Mouse (Mus musculus) stomach, embryonic 15.5 days (tissue): Measurements from ENCODE around the gene Gm20518. TPM values are rescaled to one million over a fixed set of nuclear protein-coding genes. Genes with fewer than 3 reads are reported as not detected.

Experiments
- ATAC-seq: fragments of 200-750 bp; cut with Nextera tagmentation; 2 replicates; pipeline ENCODE4 v1.8.0; 2017; ENCODE audit warnings: low read depth, moderate number of reproducible peaks, moderate TSS enrichment; ENCODE audit not compliant: insufficient read depth, low FRiP score
- H3K27ac ChIP-seq: fragments of 300-500 bp; sonication (generic); 2 replicates; pipeline ENCODE4 v1.5.1; 2015; ENCODE audit warnings: mild to moderate bottlenecking, inconsistent platforms
- H3K27me3 ChIP-seq: fragments of 300-500 bp; sonication (generic); replicated peaks from 2 replicates; pipeline ENCODE4 v1.6.1; 2015; ENCODE audit warnings: inconsistent platforms
- H3K36me3 ChIP-seq: fragments of 300-500 bp; sonication (generic); 2 replicates; pipeline ENCODE4 v1.6.1; 2015; ENCODE audit warnings: inconsistent platforms
- H3K4me1 ChIP-seq: fragments of 300-500 bp; sonication (generic); 2 replicates; pipeline ENCODE4 v1.6.1; 2015; ENCODE audit warnings: inconsistent platforms
- H3K4me2 ChIP-seq: fragments of 300-500 bp; sonication (generic); 2 replicates; pipeline ENCODE4 v1.6.1; 2015; ENCODE audit warnings: mild to moderate bottlenecking, inconsistent platforms
- H3K4me3 ChIP-seq: fragments of 300-500 bp; sonication (generic); replicated peaks from 2 replicates; pipeline ENCODE4 v1.5.1; 2015; ENCODE audit warnings: inconsistent platforms
- H3K9ac ChIP-seq: fragments of 300-500 bp; sonication (generic); 2 replicates; pipeline ENCODE4 v1.6.1; 2015; ENCODE audit warnings: inconsistent platforms
- H3K9me3 ChIP-seq: fragments of 300-500 bp; sonication (generic); 2 replicates; pipeline ENCODE4 v1.6.1; 2016; ENCODE audit warnings: inconsistent platforms
- WGBS: fragments of 180-500 bp; shearing (Covaris S2); methylation state at CpG from one replicate; pipeline ENCODE4 v1.1.7; 2015; 5-methylcytosine and 5-hydroxymethylcytosine counted together
- polyA plus RNA-seq: library from polyadenylated mRNA; unstranded; fragments of >200 nt; fragmentation: Nextera tagmentation; extraction: Ambion mirVana; gene quantifications from 2 replicates; pipeline ENCODE4 v1.2.1, GENCODE M21; 2015

The Gm20518 gene
- polyA plus RNA-seq = 0.26 and 0.32 TPM in 2 replicates

- peak; percentile 97 for ATAC-seq
- Histone ChIP-seq H3K4me2 (peak within 1 kb of the TSS; percentile 83), H3K36me3 (no peaks in the 10 kb centered on the region), H3K27me3 (no peaks in the 10 kb centered on the region), H3K9me3 (no peaks in the 10 kb centered on the region), H3K27ac (peak within 1 kb of the TSS; percentile 97), H3K9ac (peak within 1 kb of the TSS; percentile 98), H3K4me3 (peak within 1 kb of the TSS; percentile 99), H3K4me1 (peaks cover 15% of the 10 kb centered on the region)
- WGBS = 1% methylated on average over 38 of the region's 38 CpGs
Measured at GRCm38 (mm10) chr16:17891567-17891959, at the start of gene Gm20518. Gm20518 (minus strand) TSS chr16:17891671.

- Histone ChIP-seq H3K4me2 (peak overlapping the region; percentile 19; the same call in 1 of the 2 replicates), H3K9me3 (no peaks in the 10 kb centered on the region), H3K4me3 (no peak overlapping the region), H3K36me3 (no peaks in the 10 kb centered on the region), H3K4me1 (peaks cover 13% of the 10 kb centered on the region), H3K9ac (no peak overlapping the region), H3K27me3 (no peaks in the 10 kb centered on the region), H3K27ac (peak overlapping the region; percentile 72)
- peak; percentile 81 for ATAC-seq
- 28% methylated on average over 9 of the region's 9 CpGs for WGBS
Measured at GRCm38 (mm10) chr16:17939255-17939751, 47.8 kb upstream of the Gm20518 start.

- H3K9ac ChIP-seq = no peak overlapping the region
- H3K9me3 ChIP-seq = no peaks in the 10 kb centered on the region
- no peak overlapping the region for H3K4me3 ChIP-seq
- 10% methylated on average over 7 of the region's 7 CpGs for WGBS
- peak overlapping the region; percentile 72 for H3K27ac ChIP-seq
- peak overlapping the region; percentile 19; the same call in 1 of the 2 replicates for H3K4me2 ChIP-seq
- peaks cover 13% of the 10 kb centered on the region for H3K4me1 ChIP-seq
- H3K36me3 ChIP-seq = no peaks in the 10 kb centered on the region
- ATAC-seq = peak; percentile 89
- H3K27me3 ChIP-seq = no peaks in the 10 kb centered on the region
Measured at GRCm38 (mm10) chr16:17938821-17939220, 47.4 kb upstream of the Gm20518 start.

- Histone ChIP-seq H3K4me1 (peaks cover 13% of the 10 kb centered on the region), H3K9ac (no peak overlapping the region), H3K27me3 (no peaks in the 10 kb centered on the region), H3K36me3 (no peaks in the 10 kb centered on the region), H3K27ac (no peak overlapping the region), H3K9me3 (no peaks in the 10 kb centered on the region), H3K4me3 (no peak overlapping the region), H3K4me2 (no peak overlapping the region)
- 65% methylated on average over 7 of the region's 7 CpGs for WGBS
- no peak for ATAC-seq
Measured at GRCm38 (mm10) chr16:17938187-17938586, 46.7 kb upstream of the Gm20518 start.

GRCm38 (mm10) chr16:17936776-17937175 lies 45.3 kb upstream of the Gm20518 start:
- ATAC-seq = no peak
- Histone ChIP-seq H3K27ac (no peak overlapping the region), H3K4me1 (peaks cover 13% of the 10 kb centered on the region), H3K9me3 (no peaks in the 10 kb centered on the region), H3K4me3 (no peak overlapping the region), H3K9ac (no peak overlapping the region), H3K36me3 (no peaks in the 10 kb centered on the region), H3K4me2 (no peak overlapping the region), H3K27me3 (no peaks in the 10 kb centered on the region)
- 80% methylated on average over 10 of the region's 10 CpGs for WGBS

GRCm38 (mm10) chr16:17934445-17934910 lies 43.0 kb upstream of the Gm20518 start:
- WGBS = 59% methylated on average over 3 of the region's 3 CpGs
- ATAC-seq = no peak
- no peak overlapping the region for H3K27ac ChIP-seq

GRCm38 (mm10) chr16:17933594-17934444 lies 42.3 kb upstream of the Gm20518 start:
- ATAC-seq = no peak
- WGBS = 69% methylated on average over 9 of the region's 9 CpGs
- no peak overlapping the region for H3K4me2 ChIP-seq
- H3K27ac ChIP-seq = no peak overlapping the region
- no peaks in the 10 kb centered on the region for H3K36me3 ChIP-seq
- no peak overlapping the region for H3K4me3 ChIP-seq
- H3K9me3 ChIP-seq = no peaks in the 10 kb centered on the region
- no peaks in the 10 kb centered on the region for H3K27me3 ChIP-seq
- no peak overlapping the region for H3K9ac ChIP-seq
- peaks cover 8% of the 10 kb centered on the region for H3K4me1 ChIP-seq

More at GRCm38 (mm10) chr16:17934445-17934910, 43.0 kb upstream of the Gm20518 start:
- Histone ChIP-seq H3K4me1 (peaks cover 13% of the 10 kb centered on the region), H3K9ac (no peak overlapping the region), H3K4me2 (no peak overlapping the region), H3K27me3 (no peaks in the 10 kb centered on the region), H3K9me3 (no peaks in the 10 kb centered on the region), H3K36me3 (no peaks in the 10 kb centered on the region), H3K4me3 (no peak overlapping the region)

GRCm38 (mm10) chr16:17931906-17932460 lies 40.5 kb upstream of the Gm20518 start:
- no peaks in the 10 kb centered on the region for H3K27me3 ChIP-seq
- no peak overlapping the region for H3K4me3 ChIP-seq
- H3K27ac ChIP-seq = no peak overlapping the region
- no peak for ATAC-seq
- H3K9me3 ChIP-seq = no peaks in the 10 kb centered on the region
- no peaks in the 10 kb centered on the region for H3K36me3 ChIP-seq
- no peak overlapping the region for H3K4me2 ChIP-seq
- WGBS = 71% methylated on average over 5 of the region's 5 CpGs
- H3K9ac ChIP-seq = no peak overlapping the region
- peaks cover 9% of the 10 kb centered on the region for H3K4me1 ChIP-seq

GRCm38 (mm10) chr16:17929631-17930030 lies 38.2 kb upstream of the Gm20518 start:
- peaks cover 16% of the 10 kb centered on the region for H3K4me1 ChIP-seq
- no peak for ATAC-seq
- WGBS = 72% methylated on average over 2 of the region's 2 CpGs
- no peaks in the 10 kb centered on the region for H3K27me3 ChIP-seq
- H3K36me3 ChIP-seq = peaks cover 12% of the 10 kb centered on the region; the same call in 1 of the 2 replicates
- H3K9ac ChIP-seq = no peak overlapping the region
- no peak overlapping the region for H3K4me2 ChIP-seq
- no peak overlapping the region for H3K4me3 ChIP-seq
- H3K27ac ChIP-seq = no peak overlapping the region
- H3K9me3 ChIP-seq = no peaks in the 10 kb centered on the region

- Histone ChIP-seq H3K4me1 (peaks cover 16% of the 10 kb centered on the region), H3K27ac (peak overlapping the region; percentile 95; the same call in 1 of the 2 replicates), H3K4me2 (0 out of 2 replicates have a peak overlapping the region, but pooled peaks have one; percentile 99), H3K9me3 (no peaks in the 10 kb centered on the region), H3K9ac (no peak overlapping the region), H3K4me3 (no peak overlapping the region), H3K27me3 (no peaks in the 10 kb centered on the region), H3K36me3 (peaks cover 12% of the 10 kb centered on the region; the same call in 1 of the 2 replicates)
- no peak for ATAC-seq
- WGBS = 19% methylated on average over 2 of the region's 2 CpGs
Measured at GRCm38 (mm10) chr16:17929211-17929610, 37.7 kb upstream of the Gm20518 start.

- ATAC-seq = peak; percentile 61
Measured at GRCm38 (mm10) chr16:17928627-17929104, 37.2 kb upstream of the Gm20518 start.

More at GRCm38 (mm10) chr16:17928627-17929104, 37.2 kb upstream of the Gm20518 start:
- no peaks in the 10 kb centered on the region for H3K9me3 ChIP-seq
- peak overlapping the region; percentile 99 for H3K4me2 ChIP-seq
- H3K27me3 ChIP-seq = no peaks in the 10 kb centered on the region
- H3K4me3 ChIP-seq = peak overlapping the region; percentile 94
- WGBS = under 1% methylated on average over 9 of the region's 9 CpGs
- peaks cover 12% of the 10 kb centered on the region; the same call in 1 of the 2 replicates for H3K36me3 ChIP-seq
- peaks cover 16% of the 10 kb centered on the region for H3K4me1 ChIP-seq
- peak overlapping the region; percentile 95 for H3K27ac ChIP-seq
- H3K9ac ChIP-seq = 0 out of 2 replicates have a peak overlapping the region, but pooled peaks have one; percentile 76
